Mouse (Mus musculus) midbrain, embryonic 13.5 days (tissue): ENCODE data around the gene Tcn2. TPM values are rescaled to one million over a fixed set of nuclear protein-coding genes. Genes with fewer than 3 reads are reported as not detected.
"Not testable (repeated sequence)": the region's sequence is repeated elsewhere in the genome, so short reads cannot be mapped to it uniquely, and the experiment has no call there.

Experiments used
- ATAC-seq: fragments of 200-750 bp; cut with Nextera tagmentation; 2 replicates; pipeline ENCODE4 v1.8.0; 2017; ENCODE audit warnings: mild to moderate bottlenecking, moderate TSS enrichment, moderate library complexity
- H3K27ac ChIP-seq: fragments of 300-500 bp; sonication (generic); 2 replicates; pipeline ENCODE4 v1.5.1; 2015; ENCODE audit warnings: inconsistent platforms, mild to moderate bottlenecking, moderate library complexity
- H3K27me3 ChIP-seq: fragments of 300-500 bp; sonication (generic); 2 replicates; pipeline ENCODE4 v1.6.1; 2015; ENCODE audit warnings: mild to moderate bottlenecking, inconsistent platforms
- H3K36me3 ChIP-seq: fragments of 300-500 bp; sonication (generic); 2 replicates; pipeline ENCODE4 v1.6.1; 2015; ENCODE audit warnings: mild to moderate bottlenecking, inconsistent platforms
- H3K4me1 ChIP-seq: fragments of 300-500 bp; sonication (generic); replicated peaks from 2 replicates; pipeline ENCODE4 v1.6.1; 2015; ENCODE audit warnings: inconsistent platforms
- H3K4me2 ChIP-seq: fragments of 300-500 bp; sonication (generic); replicated peaks from 2 replicates; pipeline ENCODE4 v1.6.1; 2015; ENCODE audit warnings: moderate library complexity, mild to moderate bottlenecking, inconsistent platforms
- H3K4me3 ChIP-seq: fragments of 300-500 bp; sonication (generic); replicated peaks from 2 replicates; pipeline ENCODE4 v1.5.1; 2015; ENCODE audit warnings: mild to moderate bottlenecking, inconsistent platforms
- H3K9ac ChIP-seq: fragments of 300-500 bp; sonication (generic); replicated peaks from 2 replicates; pipeline ENCODE4 v1.6.1; 2015; ENCODE audit warnings: mild to moderate bottlenecking, inconsistent platforms
- H3K9me3 ChIP-seq: fragments of 300-500 bp; sonication (generic); 2 replicates; pipeline ENCODE4 v1.6.1; 2016; ENCODE audit warnings: mild to moderate bottlenecking, inconsistent platforms
- WGBS: fragments of 180-500 bp; shearing (Covaris S2); methylation state at CpG from one replicate; pipeline ENCODE4 v1.1.7; 2015; 5-methylcytosine and 5-hydroxymethylcytosine counted together
- polyA plus RNA-seq: library from polyadenylated mRNA; unstranded; fragments of >200 nt; fragmentation: Nextera tagmentation; extraction: Ambion mirVana; gene quantifications from 2 replicates; pipeline ENCODE4 v1.2.1, GENCODE M21; 2015

Gene Tcn2
- polyA plus RNA-seq, 1 experiment from 2014 or later, result 20.3 TPM

GRCm38 (mm10) chr11:3922731-3923130 lies 9.2 kb downstream of the Tcn2 start:
- no peak overlapping the region for H3K9ac ChIP-seq
- no peak for ATAC-seq
- no peak overlapping the region for H3K4me3 ChIP-seq
- no peak overlapping the region for H3K4me2 ChIP-seq
- H3K4me1 ChIP-seq, result no peaks in the 10 kb centered on the region
- H3K36me3 ChIP-seq, result peaks cover 24% of the 10 kb centered on the region
- 97% methylated on average over 6 of the region's 6 CpGs for WGBS
- H3K9me3 ChIP-seq, result no peaks in the 10 kb centered on the region
- H3K27me3 ChIP-seq, result no peaks in the 10 kb centered on the region
- H3K27ac ChIP-seq, result no peak overlapping the region

GRCm38 (mm10) chr11:3922115-3922514 lies 9.8 kb downstream of the Tcn2 start:
- no peak overlapping the region for H3K4me3 ChIP-seq
- H3K4me1 ChIP-seq, result no peaks in the 10 kb centered on the region
- 96% methylated on average over 9 of the region's 9 CpGs for WGBS
- H3K9me3 ChIP-seq, result no peaks in the 10 kb centered on the region
- no peak overlapping the region for H3K4me2 ChIP-seq
- ATAC-seq, result no peak
- no peak overlapping the region for H3K9ac ChIP-seq
- H3K27ac ChIP-seq, result no peak overlapping the region
- H3K36me3 ChIP-seq, result peaks cover 24% of the 10 kb centered on the region
- H3K27me3 ChIP-seq, result no peaks in the 10 kb centered on the region

- Histone ChIP-seq H3K4me1 (no peaks in the 10 kb centered on the region), H3K36me3 (peaks cover 18% of the 10 kb centered on the region), H3K27me3 (no peaks in the 10 kb centered on the region), H3K4me3 (no peak overlapping the region), H3K27ac (no peak overlapping the region), H3K9ac (no peak overlapping the region), H3K4me2 (no peak overlapping the region), H3K9me3 (no peaks in the 10 kb centered on the region)
- 29% methylated on average over 8 of the region's 8 CpGs for WGBS
- no peak for ATAC-seq
Measured at GRCm38 (mm10) chr11:3921281-3921850, 10.6 kb downstream of the Tcn2 start.

- no peak overlapping the region for H3K27ac ChIP-seq
- H3K4me3 ChIP-seq, result no peak overlapping the region
- peaks cover 11% of the 10 kb centered on the region for H3K36me3 ChIP-seq
- H3K4me1 ChIP-seq, result no peaks in the 10 kb centered on the region
- peaks cover 3% of the 10 kb centered on the region; the same call in 1 of the 2 replicates for H3K27me3 ChIP-seq
- no peak overlapping the region for H3K4me2 ChIP-seq
- ATAC-seq, result no peak
- no peak overlapping the region for H3K9ac ChIP-seq
- 88% methylated on average over 7 of the region's 7 CpGs for WGBS
- no peaks in the 10 kb centered on the region for H3K9me3 ChIP-seq
Measured at GRCm38 (mm10) chr11:3920476-3920875, 11.5 kb downstream of the Tcn2 start.

- Histone ChIP-seq H3K4me2 (no peak overlapping the region), H3K36me3 (peaks cover 9% of the 10 kb centered on the region), H3K27ac (no peak overlapping the region), H3K4me3 (no peak overlapping the region), H3K27me3 (peaks cover 3% of the 10 kb centered on the region; the same call in 1 of the 2 replicates), H3K9me3 (no peaks in the 10 kb centered on the region), H3K4me1 (peaks cover 5% of the 10 kb centered on the region; the same call in 1 of the 2 replicates), H3K9ac (no peak overlapping the region)
- no peak for ATAC-seq
- 68% methylated on average over 1 of the region's 1 CpGs for WGBS
Measured at GRCm38 (mm10) chr11:3918738-3919137, 13.2 kb downstream of the Tcn2 start.

- Histone ChIP-seq H3K4me1 (peaks cover 39% of the 10 kb centered on the region), H3K27me3 (peaks cover 8% of the 10 kb centered on the region; the same call in 1 of the 2 replicates), H3K9me3 (no peaks in the 10 kb centered on the region), H3K9ac (peak within 1 kb of the TSS; percentile 75), H3K36me3 (no peaks in the 10 kb centered on the region), H3K4me3 (peak within 1 kb of the TSS; percentile 64), H3K27ac (peak within 1 kb of the TSS; percentile 65), H3K4me2 (peak within 1 kb of the TSS; percentile 89)
- ATAC-seq, result peak; percentile 62
- under 1% methylated on average over 28 of the region's 28 CpGs for WGBS
Measured at GRCm38 (mm10) chr11:3914109-3914840, 17.7 kb downstream of the Tcn2 start, which contains the start of gene Slc35e4. Gene Slc35e4 (minus strand): TSS chr11:3914664.

GRCm38 (mm10) chr11:3913316-3914108 lies 18.4 kb downstream of the Tcn2 start:
- peaks cover 39% of the 10 kb centered on the region for H3K4me1 ChIP-seq
- H3K27ac ChIP-seq, result peak overlapping the region; percentile 65
- peak; percentile 84 for ATAC-seq
- peak overlapping the region; percentile 89 for H3K4me2 ChIP-seq
- H3K9me3 ChIP-seq, result no peaks in the 10 kb centered on the region
- peaks cover 8% of the 10 kb centered on the region; the same call in 1 of the 2 replicates for H3K27me3 ChIP-seq
- peak overlapping the region; percentile 75 for H3K9ac ChIP-seq
- WGBS, result under 1% methylated on average over 65 of the region's 65 CpGs
- no peaks in the 10 kb centered on the region for H3K36me3 ChIP-seq
- H3K4me3 ChIP-seq, result peak overlapping the region; percentile 64

- WGBS, result 3% methylated on average over 16 of the region's 16 CpGs
- Histone ChIP-seq H3K36me3 (no peaks in the 10 kb centered on the region), H3K27me3 (peaks cover 8% of the 10 kb centered on the region; the same call in 1 of the 2 replicates), H3K9me3 (no peaks in the 10 kb centered on the region), H3K9ac (peak overlapping the region; percentile 75), H3K4me3 (peak overlapping the region; percentile 64), H3K4me1 (peaks cover 44% of the 10 kb centered on the region), H3K27ac (0 out of 2 replicates have a peak overlapping the region, but pooled peaks have one; percentile 65), H3K4me2 (peak overlapping the region; percentile 89)
- peak; percentile 32 for ATAC-seq
Measured at GRCm38 (mm10) chr11:3912875-3913271, 19.1 kb downstream of the Tcn2 start.

- ATAC-seq, result peak; percentile 27
- Histone ChIP-seq H3K4me3 (peak overlapping the region; percentile 64), H3K4me2 (peak overlapping the region; percentile 89), H3K9ac (peak overlapping the region; percentile 75), H3K27me3 (peaks cover 8% of the 10 kb centered on the region; the same call in 1 of the 2 replicates), H3K4me1 (peaks cover 46% of the 10 kb centered on the region), H3K9me3 (no peaks in the 10 kb centered on the region), H3K27ac (0 out of 2 replicates have a peak overlapping the region, but pooled peaks have one; percentile 10), H3K36me3 (peaks cover 6% of the 10 kb centered on the region; the same call in 1 of the 2 replicates)
- 14% methylated on average over 19 of the region's 19 CpGs for WGBS
Measured at GRCm38 (mm10) chr11:3912100-3912874, 19.7 kb downstream of the Tcn2 start.

- peaks cover 46% of the 10 kb centered on the region for H3K4me1 ChIP-seq
- H3K4me3 ChIP-seq, result peak overlapping the region; percentile 1; the same call in 1 of the 2 replicates
- not testable (repeated sequence) for H3K9me3 ChIP-seq, H3K27ac ChIP-seq, ATAC-seq, H3K27me3 ChIP-seq
- H3K9ac ChIP-seq, result peak overlapping the region; percentile 47; the same call in 1 of the 2 replicates
- peak overlapping the region; percentile 89 for H3K4me2 ChIP-seq
- peaks cover 14% of the 10 kb centered on the region for H3K36me3 ChIP-seq
- WGBS, result 84% methylated on average over 6 of the region's 6 CpGs
Measured at GRCm38 (mm10) chr11:3911440-3911839, 20.5 kb downstream of the Tcn2 start.
